Mouse (Mus musculus): ENCODE data around the gene Hs2st1.

DNA sequence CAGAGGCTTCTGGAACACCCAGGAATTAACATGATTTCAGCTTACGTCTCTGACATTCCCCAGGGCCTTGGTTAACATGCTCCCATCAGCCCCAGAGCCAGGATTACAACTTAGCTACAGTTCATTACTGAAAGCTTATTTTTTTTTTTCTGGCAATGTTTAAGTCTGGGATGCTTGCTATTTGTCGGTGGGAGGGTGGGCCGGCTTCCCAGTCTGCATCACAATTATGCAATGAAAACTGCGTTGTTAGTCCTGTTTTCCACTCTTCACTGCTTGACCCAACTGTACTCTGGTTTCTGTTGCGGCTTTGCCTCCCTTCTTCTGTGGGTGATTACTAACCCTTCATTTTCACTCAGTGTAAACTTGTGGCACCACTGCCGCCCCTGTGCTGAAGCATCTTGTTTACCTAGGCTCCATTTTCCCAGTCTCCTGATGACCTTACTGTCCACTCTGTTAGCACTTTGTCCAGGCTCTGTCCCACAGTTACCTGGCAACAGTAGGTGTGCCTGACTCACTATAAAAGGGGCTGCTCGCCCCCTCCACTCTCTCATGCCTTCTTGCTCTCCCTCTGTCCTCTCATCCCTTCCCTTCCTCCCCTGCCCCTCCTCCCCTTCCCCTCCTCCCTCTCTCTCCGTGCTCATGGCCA lies 41.8 kb upstream of the Hs2st1 start:
- TF ChIP-seq POLR2A (IDR thresholded peaks at IDR 0.05; ENCODE audit: extremely low read depth, insufficient read depth, low read length) (no peak), CTCF (IDR thresholded peaks at IDR 0.05; ENCODE audit: low read depth, low read length) (no peak)
